Mouse (Mus musculus) gastrocnemius, adult 2 months (tissue): ENCODE data around the gene Mrpl33. TPM values are rescaled to one million over a fixed set of nuclear protein-coding genes. Genes with fewer than 3 reads are reported as not detected.
"Not testable (repeated sequence)": the region's sequence is repeated elsewhere in the genome, so short reads cannot be mapped to it uniquely, and the experiment has no call there.

Experiments used
- DNase-seq: peaks from one replicate; pipeline ENCODE4 v3.0.0; 2022
- H3K27ac ChIP-seq: fragments of 200-600 bp; 2 replicates; pipeline ENCODE4 v1.8.1; 2022; ENCODE audit warnings: mild to moderate bottlenecking
- H3K4me3 ChIP-seq: fragments of 200-600 bp; 2 replicates; pipeline ENCODE4 v1.8.1; 2022; ENCODE audit warnings: mild to moderate bottlenecking, moderate library complexity
- CTCF ChIP-seq: fragments of 200-600 bp; IDR thresholded peaks from 2 replicates; pipeline ENCODE4 v1.8.1; 2022; ENCODE audit warnings: antibody characterized with exemption, mild to moderate bottlenecking, moderate library complexity
- intact Hi-C: fragments of 180-260 bp; cut with DNase I; formaldehyde crosslinking; loops from one replicate; pipeline ENCODE4 v1.15.1; 2025
- total RNA-seq, 2 experiments: library from RNA; stranded (reverse); gene quantifications; 2 replicates each; pipeline ENCODE4 v1.2.3; 2021

Gene Mrpl33
- total RNA-seq, 2 experiments from 2014 or later, result 221 to 296 TPM

DNA sequence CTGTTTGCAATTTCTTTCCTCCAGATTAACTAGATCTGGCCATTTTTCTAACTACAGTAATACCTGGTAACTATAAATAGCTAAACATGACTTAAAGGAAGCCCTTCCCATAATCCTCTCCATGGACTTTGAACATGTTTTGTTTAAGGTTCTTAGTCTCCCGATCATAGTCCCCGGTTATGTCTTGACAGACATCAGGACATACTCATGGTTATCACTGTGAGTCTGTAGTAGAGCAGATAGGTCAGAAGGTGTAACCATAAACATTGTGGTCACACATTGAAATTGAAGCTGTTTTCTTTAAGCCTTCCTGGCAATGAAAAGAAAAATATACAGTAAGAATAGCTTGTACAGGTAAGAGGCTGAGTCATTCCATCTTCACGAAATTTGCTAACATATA is 23.0 kb upstream of the Mrpl33 start:
- no peak for TF ChIP-seq CTCF
- intact Hi-C loops, result no loop called here

DNA sequence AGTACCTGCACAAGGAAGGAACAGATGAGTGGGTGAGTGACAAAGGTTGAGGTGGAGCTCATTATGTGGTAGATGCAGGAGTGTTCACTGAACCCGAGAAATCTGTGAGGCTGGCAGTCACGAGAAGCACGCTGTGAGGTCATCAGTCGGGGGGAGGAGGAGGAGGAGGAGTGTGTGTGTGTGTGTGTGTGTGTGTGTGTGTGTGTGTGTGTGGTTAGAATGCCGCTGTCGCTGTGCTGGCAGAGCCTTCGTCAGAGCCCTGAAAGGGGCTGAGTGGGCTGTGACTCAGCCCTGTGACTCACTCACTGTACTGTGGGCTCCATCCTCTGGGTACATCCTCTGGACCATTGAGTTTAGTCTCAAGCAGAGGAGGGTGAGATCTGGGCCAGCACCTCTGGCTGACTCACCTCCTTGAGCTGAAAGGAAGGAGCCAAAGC is 20.2 kb upstream of the Mrpl33 start:
- Histone ChIP-seq H3K27ac (no peak overlapping the region), H3K4me3 (no peak overlapping the region)
- DNase-seq, result peak; percentile 51
- no peak for TF ChIP-seq CTCF
- intact Hi-C loops, result no loop called here

More for the DNA sequence above, 23.0 kb upstream of the Mrpl33 start:
- H3K27ac ChIP-seq, result no peak overlapping the region
- no peak overlapping the region for H3K4me3 ChIP-seq
- no peak for DNase-seq

- Histone ChIP-seq H3K4me3 (no peak overlapping the region), H3K27ac (no peak overlapping the region)
- no peak for DNase-seq
- no peak for TF ChIP-seq CTCF
- intact Hi-C loops, result no loop called here
Observed at GRCm38 (mm10) chr5:31581263-31581662, 15.5 kb upstream of the Mrpl33 start.

DNA sequence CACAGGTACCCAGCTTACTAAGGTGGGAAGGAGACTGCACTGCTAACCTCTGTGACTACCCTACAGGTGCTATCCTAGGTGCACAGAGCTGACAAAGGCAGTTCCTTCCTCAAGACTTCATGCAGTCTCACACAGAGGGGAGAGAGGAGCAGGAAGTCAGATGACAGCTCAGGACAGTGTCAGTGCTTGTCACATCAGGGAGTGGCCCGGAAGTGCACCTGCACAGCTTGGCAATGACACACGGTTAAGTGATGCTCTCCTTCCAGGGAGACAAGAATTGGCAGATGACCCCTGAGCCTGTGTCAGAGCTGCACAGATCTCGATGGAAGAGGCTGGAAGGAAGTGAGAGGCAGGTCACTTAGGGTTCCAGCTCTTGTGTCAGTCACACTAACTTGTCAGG is 14.8 kb upstream of the Mrpl33 start:
- Histone ChIP-seq H3K4me3 (no peak overlapping the region), H3K27ac (no peak overlapping the region)
- intact Hi-C loops, result no loop called here
- TF ChIP-seq CTCF, result no peak
- no peak for DNase-seq

DNA sequence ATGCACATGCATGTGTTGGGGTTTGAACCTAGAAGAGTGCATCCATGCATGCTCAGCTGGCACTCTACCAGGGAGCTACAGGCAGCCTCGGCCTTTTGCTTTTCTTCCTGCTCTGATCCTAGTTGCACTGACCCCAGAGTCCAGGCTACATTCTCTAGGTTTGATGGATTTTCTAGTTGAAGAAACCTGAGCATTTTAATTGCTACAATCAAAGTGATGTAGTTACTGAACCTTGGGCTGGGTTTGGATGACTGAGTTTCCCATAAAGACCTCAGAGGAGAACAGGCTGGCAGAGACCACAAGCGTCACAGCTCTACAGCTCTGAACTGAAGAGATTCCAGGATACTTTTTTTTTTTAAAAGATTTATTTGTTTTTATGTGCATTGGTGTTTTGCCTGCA is 13.5 kb upstream of the Mrpl33 start:
- Histone ChIP-seq H3K27ac (no peak overlapping the region), H3K4me3 (no peak overlapping the region)
- DNase-seq, result no peak
- no peak for TF ChIP-seq CTCF
- intact Hi-C loops, result no loop called here

GRCm38 (mm10) chr5:31585526-31585925 is 11.2 kb upstream of the Mrpl33 start:
- TF ChIP-seq CTCF, result no peak
- intact Hi-C loops, result no loop called here
- Histone ChIP-seq H3K27ac (no peak overlapping the region), H3K4me3 (no peak overlapping the region)
- no peak for DNase-seq

- intact Hi-C loops, result no loop called here
- no peak for TF ChIP-seq CTCF
- no peak overlapping the region for H3K27ac ChIP-seq
- H3K4me3 ChIP-seq, result no peak overlapping the region
- no peak for DNase-seq
Observed at GRCm38 (mm10) chr5:31588016-31588415, 8.7 kb upstream of the Mrpl33 start.

DNA sequence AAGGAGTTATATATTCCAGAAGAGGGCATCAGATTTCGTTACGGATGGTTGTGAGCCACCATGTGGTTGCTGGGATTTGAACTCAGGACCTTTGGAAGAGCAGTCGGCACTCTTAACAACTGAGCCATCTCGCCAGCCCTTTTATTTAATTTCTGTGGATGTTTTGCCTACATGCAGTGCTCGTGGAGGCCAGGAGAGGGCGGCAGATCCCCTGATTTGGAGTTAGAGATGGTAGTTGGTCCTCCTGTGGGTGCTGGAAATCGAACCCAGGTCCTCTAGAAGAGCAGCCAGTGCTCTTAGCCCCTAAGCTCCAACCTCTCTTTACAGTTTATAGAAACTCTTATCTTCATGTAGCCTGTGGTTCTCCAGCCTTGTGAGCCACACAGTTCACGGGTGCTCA is 8.1 kb upstream of the Mrpl33 start:
- DNase-seq, H3K27ac ChIP-seq, intact Hi-C loops, H3K4me3 ChIP-seq: not testable (repeated sequence)
- TF ChIP-seq CTCF, result peak; percentile 30; the same call in 1 of the 2 replicates

GRCm38 (mm10) chr5:31589711-31590319 is 6.9 kb upstream of the Mrpl33 start:
- TF ChIP-seq CTCF, result no peak
- no peak for DNase-seq

GRCm38 (mm10) chr5:31591122-31591521 is 5.6 kb upstream of the Mrpl33 start:
- no peak for TF ChIP-seq CTCF
- intact Hi-C loops, result no loop called here
- Histone ChIP-seq H3K4me3 (no peak overlapping the region), H3K27ac (no peak overlapping the region)
- no peak for DNase-seq

More at GRCm38 (mm10) chr5:31589711-31590319, 6.9 kb upstream of the Mrpl33 start:
- Histone ChIP-seq H3K4me3 (no peak overlapping the region), H3K27ac (no peak overlapping the region)
- intact Hi-C loops, result no loop called here

DNA sequence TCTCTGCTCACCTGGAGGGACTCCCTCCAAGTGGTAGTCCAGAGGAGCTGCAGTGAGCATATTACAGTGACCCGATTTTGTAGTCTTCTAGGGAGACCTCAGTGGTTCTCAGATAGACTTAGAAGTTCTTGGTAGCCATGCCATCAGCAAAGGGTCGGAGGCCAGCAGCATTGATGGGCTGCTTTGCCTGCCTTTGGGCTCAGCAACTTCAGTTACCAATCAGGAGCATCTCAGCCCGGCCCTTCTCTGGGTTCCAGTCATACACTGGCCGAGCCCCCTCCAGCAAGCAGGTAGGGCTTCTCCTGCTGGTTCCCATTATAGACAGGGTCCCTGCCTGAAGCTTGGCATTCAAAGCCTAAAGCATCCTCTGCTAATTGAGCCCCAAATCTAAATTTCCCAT is 867 bp upstream of the Mrpl33 start:
- intact Hi-C loops, result loop anchor here (2.0 kb wide), 1 partner anchor 601 kb away; no protein-coding TSS in a partner anchor
- peak overlapping the region; percentile 73 for H3K27ac ChIP-seq
- DNase-seq, result no peak

DNA sequence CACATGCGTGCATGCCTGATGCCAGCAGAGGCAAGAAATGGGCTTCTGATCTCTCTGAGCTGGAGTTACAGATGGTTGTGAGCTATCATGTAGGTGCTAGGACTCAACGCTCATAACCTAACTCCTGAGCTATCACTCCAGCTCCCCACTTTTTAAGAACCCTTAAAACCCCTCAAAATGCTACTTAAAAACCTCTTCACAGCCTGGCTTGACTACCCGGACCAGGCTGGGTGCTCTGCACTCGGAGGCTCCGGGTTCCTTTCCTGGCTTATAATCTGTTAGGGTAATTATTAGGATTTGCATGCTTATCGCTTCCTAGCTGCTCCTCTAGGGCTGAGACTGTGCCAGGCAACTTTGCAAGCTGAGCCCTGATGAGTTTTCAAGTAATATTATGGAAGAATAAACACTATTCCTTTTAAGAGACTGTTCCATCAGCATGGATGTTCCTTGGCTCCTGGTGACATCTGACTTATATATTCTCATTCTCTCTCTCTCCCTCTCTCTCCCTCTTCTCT is 752 bp downstream of the Mrpl33 start:
- Histone ChIP-seq H3K27ac (peak overlapping the region; percentile 73), H3K4me3 (peak overlapping the region; percentile 70)
- no peak for TF ChIP-seq CTCF
- intact Hi-C loops, result loop anchor here (2.0 kb wide), 1 partner anchor 599 kb away; no protein-coding TSS in a partner anchor
- no peak for DNase-seq

More for the DNA sequence above, 867 bp upstream of the Mrpl33 start:
- H3K4me3 ChIP-seq, result no peak overlapping the region
- TF ChIP-seq CTCF, result no peak

- intact Hi-C loops, result no loop called here
- TF ChIP-seq CTCF, result no peak
- 0 out of 2 replicates have a peak overlapping the region, but pooled peaks have one; percentile 73 for H3K27ac ChIP-seq
- no peak overlapping the region for H3K4me3 ChIP-seq
- no peak for DNase-seq
Observed at GRCm38 (mm10) chr5:31598121-31598520, 1.4 kb downstream of the Mrpl33 start.

GRCm38 (mm10) chr5:31598579-31598978 is 1.8 kb downstream of the Mrpl33 start:
- peak; percentile 43 for DNase-seq
- intact Hi-C loops, result no loop called here
- TF ChIP-seq CTCF, result peak; percentile 56
- Histone ChIP-seq H3K27ac (no peak overlapping the region), H3K4me3 (no peak overlapping the region)
